Mouse (Mus musculus) hindbrain, embryonic 12.5 days (tissue): Measurements from ENCODE around the gene Rgs16. TPM values are rescaled to one million over a fixed set of nuclear protein-coding genes. Genes with fewer than 3 reads are reported as not detected.
"Not testable (repeated sequence)": the region's sequence is repeated elsewhere in the genome, so short reads cannot be mapped to it uniquely, and the experiment has no call there.

Source experiments
- ATAC-seq: fragments of 200-750 bp; cut with Nextera tagmentation; 2 replicates; pipeline ENCODE4 v1.8.0; 2017; ENCODE audit warnings: moderate TSS enrichment; ENCODE audit not compliant: low FRiP score
- H3K27ac ChIP-seq: fragments of 300-500 bp; sonication (generic); 2 replicates; pipeline ENCODE4 v1.5.1; 2016; ENCODE audit warnings: mild to moderate bottlenecking
- H3K27me3 ChIP-seq: fragments of 300-500 bp; sonication (generic); 2 replicates; pipeline ENCODE4 v1.6.1; 2016; ENCODE audit warnings: mild to moderate bottlenecking
- H3K36me3 ChIP-seq: fragments of 300-500 bp; sonication (generic); 2 replicates; pipeline ENCODE4 v1.6.1; 2016; ENCODE audit warnings: mild to moderate bottlenecking
- H3K4me1 ChIP-seq: fragments of 300-500 bp; sonication (generic); 2 replicates; pipeline ENCODE4 v1.6.1; 2016
- H3K4me2 ChIP-seq: fragments of 300-500 bp; sonication (generic); replicated peaks from 2 replicates; pipeline ENCODE4 v1.6.1; 2016; ENCODE audit warnings: mild to moderate bottlenecking
- H3K4me3 ChIP-seq: fragments of 300-500 bp; sonication (generic); 2 replicates; pipeline ENCODE4 v1.5.1; 2016; ENCODE audit warnings: mild to moderate bottlenecking
- H3K9ac ChIP-seq: fragments of 300-500 bp; sonication (generic); 2 replicates; pipeline ENCODE4 v1.6.1; 2016; ENCODE audit warnings: mild to moderate bottlenecking, moderate library complexity
- H3K9me3 ChIP-seq: fragments of 300-500 bp; sonication (generic); replicated peaks from 2 replicates; pipeline ENCODE4 v1.6.1; 2016; ENCODE audit warnings: mild to moderate bottlenecking
- WGBS: fragments of 180-500 bp; shearing (Covaris S2); methylation state at CpG from one replicate; pipeline ENCODE4 v1.1.7; 2016; 5-methylcytosine and 5-hydroxymethylcytosine counted together
- polyA plus RNA-seq: library from polyadenylated mRNA; unstranded; fragments of >200 nt; fragmentation: Nextera tagmentation; extraction: Ambion mirVana; gene quantifications from 2 replicates; pipeline ENCODE4 v1.2.1, GENCODE M21; 2016

Rgs16 gene
- polyA plus RNA-seq, 1 experiment from 2014 or later, result 24.9 TPM

DNA sequence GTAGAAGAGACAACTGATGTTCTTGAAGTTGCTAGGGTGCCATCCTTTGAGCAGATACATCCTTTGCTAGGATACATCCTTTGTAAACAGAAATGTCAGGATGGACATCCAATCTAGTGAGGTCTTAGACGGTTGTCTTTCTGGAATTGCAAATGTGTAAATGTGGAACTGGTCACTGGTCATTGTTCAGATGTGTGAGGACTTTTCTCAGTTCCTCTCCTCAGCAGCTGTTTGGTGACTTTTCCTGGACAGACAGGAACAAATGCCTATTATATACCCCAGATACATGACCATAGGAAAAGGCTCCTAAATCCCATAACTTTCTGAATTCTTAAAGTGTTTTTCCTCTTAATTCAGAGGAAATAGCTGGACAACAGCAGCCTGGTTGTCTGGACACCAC, 27.1 kb downstream of the Rgs16 start:
- Histone ChIP-seq H3K27ac (no peak overlapping the region), H3K4me2 (no peak overlapping the region), H3K27me3 (no peaks in the 10 kb centered on the region), H3K9ac (no peak overlapping the region), H3K36me3 (no peaks in the 10 kb centered on the region), H3K4me1 (no peaks in the 10 kb centered on the region), H3K9me3 (no peaks in the 10 kb centered on the region), H3K4me3 (no peak overlapping the region)
- 100% methylated on average over 1 of the region's 1 CpGs for WGBS
- no peak for ATAC-seq

DNA sequence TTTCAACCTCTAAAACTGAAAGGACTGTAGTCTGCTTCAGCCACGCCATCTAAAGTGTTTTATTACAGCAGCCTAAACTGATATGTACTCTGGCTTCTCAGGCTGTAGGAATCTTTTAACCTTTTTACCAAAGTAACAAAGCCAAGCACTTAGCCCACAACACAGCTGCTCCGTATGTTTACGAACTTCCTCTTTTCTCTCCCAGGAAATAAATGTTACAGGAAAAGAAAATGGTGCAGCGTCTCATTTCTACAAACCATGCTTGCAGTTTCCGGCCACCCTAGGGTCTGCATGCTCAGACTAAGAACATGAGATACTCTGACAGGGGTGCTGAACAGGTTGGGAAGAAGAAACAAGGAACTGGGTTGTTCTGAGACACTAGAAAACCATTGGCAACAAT, 28.3 kb downstream of the Rgs16 start:
- ATAC-seq, result no peak
- H3K4me1 ChIP-seq, result no peaks in the 10 kb centered on the region
- no peaks in the 10 kb centered on the region for H3K36me3 ChIP-seq
- H3K27ac ChIP-seq, result no peak overlapping the region
- no peak overlapping the region for H3K4me3 ChIP-seq
- H3K9me3 ChIP-seq, result no peaks in the 10 kb centered on the region
- no peaks in the 10 kb centered on the region for H3K27me3 ChIP-seq
- H3K9ac ChIP-seq, result no peak overlapping the region
- WGBS, result 93% methylated on average over 5 of the region's 5 CpGs
- no peak overlapping the region for H3K4me2 ChIP-seq

DNA sequence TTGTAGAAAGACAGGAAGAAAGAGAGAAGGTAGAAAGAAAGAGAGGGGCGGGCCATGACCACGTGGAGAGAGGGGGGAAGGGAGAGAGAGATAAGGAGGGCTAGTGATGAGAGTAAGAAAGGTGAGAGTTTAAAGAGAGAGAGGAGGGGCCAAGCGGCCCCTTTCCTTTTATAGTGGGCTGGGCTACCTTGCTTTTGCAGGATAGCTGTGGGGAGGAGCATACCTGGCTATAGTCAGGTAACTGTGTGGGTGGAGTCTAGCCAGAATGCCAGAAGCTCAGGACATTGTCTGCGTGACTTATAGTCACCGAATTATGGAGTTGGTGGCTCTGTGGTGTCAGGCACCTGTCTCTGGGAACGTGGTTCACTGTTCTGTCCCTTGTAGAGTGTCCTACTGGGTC, 29.4 kb downstream of the Rgs16 start:
- WGBS, result 73% methylated on average over 6 of the region's 6 CpGs
- not testable (repeated sequence) for H3K27ac ChIP-seq, H3K4me1 ChIP-seq, H3K9me3 ChIP-seq, H3K9ac ChIP-seq, H3K36me3 ChIP-seq, H3K4me3 ChIP-seq, ATAC-seq, H3K4me2 ChIP-seq, H3K27me3 ChIP-seq

GRCm38 (mm10) chr1:153769998-153770775, 30.0 kb downstream of the Rgs16 start:
- 78% methylated on average over 10 of the region's 10 CpGs for WGBS
- H3K9ac ChIP-seq, result no peak overlapping the region
- no peak for ATAC-seq
- H3K27ac ChIP-seq, result no peak overlapping the region
- H3K36me3 ChIP-seq, result no peaks in the 10 kb centered on the region
- H3K27me3 ChIP-seq, result no peaks in the 10 kb centered on the region
- no peak overlapping the region for H3K4me2 ChIP-seq
- H3K4me1 ChIP-seq, result no peaks in the 10 kb centered on the region
- no peaks in the 10 kb centered on the region for H3K9me3 ChIP-seq
- H3K4me3 ChIP-seq, result no peak overlapping the region

GRCm38 (mm10) chr1:153770776-153771167, 30.6 kb downstream of the Rgs16 start:
- no peaks in the 10 kb centered on the region for H3K9me3 ChIP-seq
- H3K4me3 ChIP-seq, result no peak overlapping the region
- H3K4me1 ChIP-seq, result no peaks in the 10 kb centered on the region
- H3K4me2 ChIP-seq, result no peak overlapping the region
- 90% methylated on average over 1 of the region's 1 CpGs for WGBS
- ATAC-seq, result no peak
- no peak overlapping the region for H3K27ac ChIP-seq
- H3K27me3 ChIP-seq, result no peaks in the 10 kb centered on the region
- H3K36me3 ChIP-seq, result no peaks in the 10 kb centered on the region
- no peak overlapping the region for H3K9ac ChIP-seq

DNA sequence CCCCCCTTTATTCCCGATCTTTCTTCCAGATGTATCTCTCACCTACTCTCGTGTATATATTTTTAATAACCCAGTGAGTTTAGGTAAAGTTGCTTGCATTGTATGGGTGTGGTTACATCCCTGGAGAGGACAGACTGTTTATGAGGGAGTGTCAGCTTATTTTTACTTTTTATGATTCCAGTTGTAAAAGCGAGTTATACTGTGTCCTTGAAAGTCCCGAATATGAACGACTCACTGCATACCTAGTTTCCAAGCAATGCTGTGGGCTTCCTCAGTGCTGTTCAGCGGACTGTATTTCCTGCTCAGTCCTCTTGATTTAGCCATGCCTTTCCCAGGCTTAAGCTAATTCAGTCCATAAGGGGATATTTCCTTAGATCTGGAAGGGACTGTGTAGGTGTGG, 35.0 kb downstream of the Rgs16 start:
- Histone ChIP-seq H3K27ac (no peak overlapping the region), H3K9me3 (no peaks in the 10 kb centered on the region), H3K27me3 (no peaks in the 10 kb centered on the region), H3K4me2 (no peak overlapping the region), H3K4me1 (no peaks in the 10 kb centered on the region), H3K9ac (no peak overlapping the region), H3K36me3 (no peaks in the 10 kb centered on the region), H3K4me3 (no peak overlapping the region)
- WGBS, result 91% methylated on average over 6 of the region's 6 CpGs
- ATAC-seq, result no peak

DNA sequence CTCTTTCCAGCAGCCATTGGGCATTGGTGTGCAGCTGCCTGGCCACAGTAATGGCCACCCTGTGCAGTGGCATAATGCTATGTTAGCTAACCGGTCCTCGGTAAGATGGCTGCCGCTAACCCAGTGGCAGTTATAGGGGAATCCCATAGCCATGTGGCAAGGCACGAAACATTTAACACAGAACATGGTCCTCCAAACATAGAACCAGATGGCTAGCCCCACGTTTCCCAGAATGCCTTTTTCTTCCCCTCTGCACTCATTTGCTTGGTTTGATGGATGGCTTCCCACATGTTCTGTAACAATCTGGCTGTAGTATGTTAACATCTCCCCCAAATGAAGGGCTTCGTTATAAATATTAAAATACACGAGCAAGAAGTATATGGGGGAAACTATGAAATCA, 36.1 kb downstream of the Rgs16 start:
- no peaks in the 10 kb centered on the region for H3K4me1 ChIP-seq
- H3K36me3 ChIP-seq, result no peaks in the 10 kb centered on the region
- H3K27me3 ChIP-seq, result no peaks in the 10 kb centered on the region
- no peak for ATAC-seq
- WGBS, result 90% methylated on average over 7 of the region's 7 CpGs
- H3K4me3 ChIP-seq, result no peak overlapping the region
- H3K27ac ChIP-seq, result no peak overlapping the region
- no peaks in the 10 kb centered on the region for H3K9me3 ChIP-seq
- no peak overlapping the region for H3K4me2 ChIP-seq
- H3K9ac ChIP-seq, result no peak overlapping the region

DNA sequence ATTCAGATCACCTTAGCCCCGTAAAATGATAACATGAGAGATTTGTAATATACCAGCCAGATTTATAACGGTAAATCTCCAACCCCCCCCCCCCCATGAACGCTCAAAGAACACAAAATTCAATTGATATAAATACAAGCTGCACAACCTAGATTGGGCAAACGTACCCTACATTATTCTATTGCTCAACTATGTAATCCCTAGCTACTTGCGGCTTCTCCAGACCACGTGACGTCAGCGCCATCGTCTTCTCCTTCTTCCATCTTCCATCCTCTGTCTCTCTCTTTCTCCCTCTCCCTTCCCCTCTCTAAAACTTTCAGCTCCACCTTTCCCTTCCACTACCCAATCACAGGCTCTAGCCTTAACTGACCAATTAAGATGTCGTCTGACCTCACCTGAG, 38.1 kb downstream of the Rgs16 start:
- no peak for ATAC-seq
- H3K4me3 ChIP-seq, result no peak overlapping the region
- no peaks in the 10 kb centered on the region for H3K27me3 ChIP-seq
- H3K4me2 ChIP-seq, result no peak overlapping the region
- H3K4me1 ChIP-seq, result no peaks in the 10 kb centered on the region
- no peak overlapping the region for H3K9ac ChIP-seq
- H3K36me3 ChIP-seq, result no peaks in the 10 kb centered on the region
- no peaks in the 10 kb centered on the region for H3K9me3 ChIP-seq
- whole genome bisulfite sequencing, result 90% methylated on average over 10 of the region's 10 CpGs
- no peak overlapping the region for H3K27ac ChIP-seq

GRCm38 (mm10) chr1:153783339-153783738, 43.2 kb downstream of the Rgs16 start:
- Histone ChIP-seq H3K27me3 (no peaks in the 10 kb centered on the region), H3K9ac (no peak overlapping the region), H3K4me3 (no peak overlapping the region), H3K27ac (no peak overlapping the region), H3K9me3 (no peaks in the 10 kb centered on the region; the same call in 1 of the 2 replicates), H3K36me3 (no peaks in the 10 kb centered on the region), H3K4me1 (no peaks in the 10 kb centered on the region), H3K4me2 (no peak overlapping the region)
- 43% methylated on average over 1 of the region's 1 CpGs for WGBS
- ATAC-seq, result no peak

GRCm38 (mm10) chr1:153785608-153786007, 45.5 kb downstream of the Rgs16 start:
- H3K4me1 ChIP-seq, result no peaks in the 10 kb centered on the region

DNA sequence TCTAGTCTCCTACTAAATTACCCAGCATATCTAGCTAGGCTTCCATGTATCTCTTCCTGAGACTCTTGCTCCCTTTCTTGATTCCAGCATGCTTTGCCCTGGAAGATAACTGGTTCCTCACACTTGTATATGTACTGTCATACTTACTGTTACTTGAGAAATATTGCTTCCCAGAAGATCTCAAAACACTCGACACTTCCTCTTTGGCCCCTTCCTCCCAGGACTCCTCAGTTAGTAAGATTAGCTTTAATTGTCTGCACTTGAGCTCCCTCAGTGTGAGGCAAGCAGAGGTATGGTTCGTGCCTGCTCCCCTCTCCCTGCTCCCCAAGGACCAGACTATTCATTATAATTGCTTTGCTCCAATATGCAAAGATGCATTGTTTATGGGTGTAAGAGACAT, 50.6 kb downstream of the Rgs16 start:
- no peak for ATAC-seq
- no peak overlapping the region for H3K9ac ChIP-seq
- no peaks in the 10 kb centered on the region for H3K27me3 ChIP-seq
- H3K36me3 ChIP-seq, result no peaks in the 10 kb centered on the region
- H3K4me2 ChIP-seq, result no peak overlapping the region
- H3K9me3 ChIP-seq, result no peaks in the 10 kb centered on the region
- no peak overlapping the region for H3K27ac ChIP-seq
- no peak overlapping the region for H3K4me3 ChIP-seq
- H3K4me1 ChIP-seq, result no peaks in the 10 kb centered on the region
- WGBS, result 64% methylated on average over 2 of the region's 2 CpGs

More at GRCm38 (mm10) chr1:153785608-153786007, 45.5 kb downstream of the Rgs16 start:
- H3K27ac ChIP-seq, result no peak overlapping the region
- no peaks in the 10 kb centered on the region; the same call in 1 of the 2 replicates for H3K9me3 ChIP-seq
- no peak overlapping the region for H3K9ac ChIP-seq
- H3K36me3 ChIP-seq, result no peaks in the 10 kb centered on the region
- ATAC-seq, result no peak
- no peak overlapping the region for H3K4me3 ChIP-seq
- 73% methylated on average over 4 of the region's 4 CpGs for WGBS
- H3K27me3 ChIP-seq, result no peaks in the 10 kb centered on the region
- H3K4me2 ChIP-seq, result no peak overlapping the region

GRCm38 (mm10) chr1:153794241-153794640, 54.1 kb downstream of the Rgs16 start:
- H3K4me2 ChIP-seq, result no peak overlapping the region
- no peaks in the 10 kb centered on the region for H3K9me3 ChIP-seq
- no peaks in the 10 kb centered on the region for H3K27me3 ChIP-seq
- H3K4me1 ChIP-seq, result no peaks in the 10 kb centered on the region
- no peak for ATAC-seq
- no peak overlapping the region for H3K27ac ChIP-seq
- H3K36me3 ChIP-seq, result no peaks in the 10 kb centered on the region
- no peak overlapping the region for H3K4me3 ChIP-seq
- 88% methylated on average over 3 of the region's 3 CpGs for WGBS
- H3K9ac ChIP-seq, result no peak overlapping the region
